Mouse (Mus musculus) heart, adult 2 months (tissue): Measurements from ENCODE around the gene Fstl3.

ENCODE experiments used
- CTCF ChIP-seq: fragments of 200-600 bp; IDR thresholded peaks from 2 replicates; pipeline ENCODE4 v1.8.1; 2022; ENCODE audit warnings: antibody characterized with exemption, mild to moderate bottlenecking, moderate library complexity
- EP300 ChIP-seq: fragments of 200-500 bp; IDR thresholded peaks from 2 replicates; pipeline ENCODE4 v1.6.1; 2011; ENCODE audit warnings: low read depth, low read length, control low read depth; ENCODE audit not compliant: insufficient read depth
- POLR2A ChIP-seq: fragments of 200-500 bp; IDR thresholded peaks from 2 replicates; pipeline ENCODE4 v1.6.1; 2011; ENCODE audit warnings: mild to moderate bottlenecking, low read depth, low read length, control low read depth; ENCODE audit not compliant: insufficient read depth

- TF ChIP-seq CTCF (no peak), POLR2A (no peak), EP300 (no peak)
Observed at GRCm38 (mm10) chr10:79745411-79745810, 31.7 kb upstream of the Fstl3 start.
